Mouse (Mus musculus) lung, postnatal 14 days (tissue): ENCODE results near the gene R3hdm2.

Experiments used
- DNase-seq: peaks from one replicate; pipeline ENCODE4 v3.0.0; 2021

The R3hdm2 gene

DNA sequence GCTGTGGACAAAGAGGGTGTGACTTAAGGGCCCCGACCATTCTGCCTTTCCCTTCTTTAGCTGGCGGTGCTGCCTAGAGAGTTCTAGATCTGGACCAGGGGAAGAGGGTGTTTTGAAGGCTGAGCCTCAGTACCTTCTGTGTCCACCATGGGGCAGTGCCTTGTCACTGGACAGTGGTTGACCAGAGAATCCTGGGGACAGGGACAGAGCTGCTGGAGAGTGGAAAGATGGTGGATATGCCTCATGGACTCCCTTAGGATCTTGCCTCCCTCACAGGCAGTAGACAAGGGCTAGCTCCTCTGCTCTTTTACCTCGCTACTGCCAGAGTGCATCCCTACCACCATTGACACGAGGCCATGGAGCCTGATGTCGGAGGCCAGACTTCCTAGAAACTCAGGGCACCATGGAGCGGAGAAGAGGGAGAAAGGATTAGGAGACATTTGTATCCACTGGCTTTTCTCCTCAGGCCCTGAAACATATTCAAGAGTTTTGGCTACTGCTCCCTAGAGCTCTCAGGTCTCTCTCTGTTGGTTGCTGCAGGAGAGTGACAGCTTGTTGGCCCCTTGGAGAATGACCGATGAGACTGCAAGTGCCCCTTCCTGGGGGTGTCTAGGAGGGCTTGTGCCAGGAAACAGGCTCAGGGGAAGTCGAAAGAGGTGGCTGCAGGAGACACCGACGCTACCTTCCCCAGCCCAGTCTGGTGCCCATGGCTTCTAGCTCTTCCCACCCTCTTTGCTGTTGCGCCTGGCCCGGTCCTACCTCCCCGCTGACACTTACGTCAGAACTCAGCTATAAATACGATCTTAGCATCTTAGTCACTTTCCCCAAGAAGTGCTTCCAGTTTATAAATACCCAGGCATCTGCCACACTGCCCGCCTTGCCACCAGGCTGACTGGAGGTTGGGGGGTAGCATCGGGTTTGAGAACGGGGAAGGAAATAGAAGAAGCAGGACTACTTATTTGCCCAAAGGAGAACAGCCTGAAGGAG, 25.9 kb upstream of the R3hdm2 start, which contains the start of gene Inhbe:
Gene Inhbe (minus strand): TSS at position 503 of the 987 bp plus-strand sequence.
- no peak for DNase-seq

- no peak for DNase-seq
These were observed 24.8 kb upstream of the R3hdm2 start for GRCm38 (mm10) chr10:127355336-127355735.

GRCm38 (mm10) chr10:127360714-127361113, 19.4 kb upstream of the R3hdm2 start:
- no peak for DNase-seq

DNA sequence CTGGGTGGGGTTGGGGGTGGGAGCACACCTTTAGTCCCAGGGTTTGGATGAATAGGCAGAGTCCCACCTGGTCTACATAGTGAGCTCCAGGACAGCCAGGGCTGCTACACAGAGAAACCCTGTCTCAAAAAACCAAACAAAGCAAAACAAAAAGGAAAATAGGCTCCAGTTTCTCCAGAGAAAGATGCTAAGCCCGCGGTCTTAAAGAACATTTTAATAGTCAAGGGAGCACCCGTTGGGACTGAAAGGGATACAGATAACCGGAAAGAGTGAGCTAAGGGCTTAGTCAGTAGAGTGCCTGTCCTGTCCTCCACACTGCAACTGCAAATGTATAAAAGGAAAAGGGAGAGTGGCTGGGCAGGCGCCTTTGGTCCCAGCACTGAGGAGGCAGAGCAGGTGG, 13.0 kb upstream of the R3hdm2 start:
- DNase-seq, result no peak

DNA sequence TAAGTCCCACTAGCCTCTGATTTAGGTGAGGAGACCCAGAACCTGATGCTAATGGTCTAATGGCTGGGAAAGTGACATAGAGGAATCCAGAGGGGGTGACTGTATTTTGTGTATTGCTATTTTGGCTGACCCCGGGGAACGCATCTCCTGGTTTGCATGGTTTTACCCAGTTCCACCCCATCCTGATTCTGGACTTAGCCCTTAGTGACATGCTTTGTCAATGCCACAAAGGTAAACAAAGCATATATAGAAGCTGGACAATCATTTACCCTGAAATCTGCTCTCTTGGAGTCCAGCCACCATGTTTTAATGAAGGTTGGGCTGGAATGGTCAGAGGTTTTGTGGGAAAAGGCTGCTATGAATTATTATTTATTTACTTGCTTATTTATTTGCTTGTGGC, 11.9 kb upstream of the R3hdm2 start:
- DNase-seq, result no peak

DNA sequence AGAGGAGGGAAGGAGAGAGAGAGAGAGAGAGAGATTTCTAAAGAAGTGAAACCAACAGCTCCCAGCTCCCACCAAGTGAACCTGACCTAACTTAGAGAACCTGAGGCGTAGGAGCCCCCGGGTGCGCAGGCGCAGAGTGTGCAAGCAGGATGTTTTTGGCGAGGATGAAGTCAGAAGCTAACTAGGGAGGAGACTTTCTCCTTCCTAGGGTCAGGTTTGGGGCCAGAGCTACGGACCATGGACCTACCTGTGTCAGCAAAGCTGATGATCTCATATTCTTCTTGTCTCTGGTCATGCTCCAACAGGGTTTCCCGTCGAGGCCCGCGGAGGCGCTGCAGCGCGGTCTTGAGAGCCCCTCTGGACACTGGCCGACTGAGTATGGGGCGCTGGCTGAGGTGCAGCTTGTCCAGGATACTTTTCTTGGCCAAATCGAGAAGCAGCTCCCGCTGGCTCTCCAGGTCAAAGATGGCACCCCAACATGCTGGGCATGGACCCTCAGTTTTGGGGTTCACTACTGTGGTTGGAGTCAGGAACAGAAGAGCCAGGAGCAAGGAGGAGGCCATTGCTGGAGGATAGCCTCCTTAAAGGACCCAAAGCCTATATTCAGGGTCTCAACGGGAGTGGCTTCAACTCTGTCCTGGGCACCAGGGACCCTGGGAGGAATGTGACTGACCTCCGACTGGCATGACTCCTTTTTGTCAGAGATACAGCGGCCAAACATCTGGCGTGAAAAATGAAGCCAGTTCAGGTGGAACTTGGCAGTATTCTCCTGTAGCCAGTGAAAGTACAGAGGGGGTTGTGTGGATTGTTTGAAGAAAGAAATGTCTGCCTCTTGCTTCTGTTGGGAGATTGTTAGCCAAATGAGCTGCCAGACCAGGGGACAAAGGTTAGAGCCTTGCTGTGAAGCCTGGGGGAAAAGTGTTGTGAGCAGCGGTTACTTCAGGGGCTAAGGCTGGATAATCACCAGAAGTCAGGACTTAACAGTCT, 10.0 kb upstream of the R3hdm2 start, which contains the start of gene Inhbc:
Gene Inhbc (minus strand): TSS at position 598 of the 987 bp plus-strand sequence.
- no peak for DNase-seq

GRCm38 (mm10) chr10:127371023-127371422, 9.1 kb upstream of the R3hdm2 start:
- DNase-seq, result no peak

DNA sequence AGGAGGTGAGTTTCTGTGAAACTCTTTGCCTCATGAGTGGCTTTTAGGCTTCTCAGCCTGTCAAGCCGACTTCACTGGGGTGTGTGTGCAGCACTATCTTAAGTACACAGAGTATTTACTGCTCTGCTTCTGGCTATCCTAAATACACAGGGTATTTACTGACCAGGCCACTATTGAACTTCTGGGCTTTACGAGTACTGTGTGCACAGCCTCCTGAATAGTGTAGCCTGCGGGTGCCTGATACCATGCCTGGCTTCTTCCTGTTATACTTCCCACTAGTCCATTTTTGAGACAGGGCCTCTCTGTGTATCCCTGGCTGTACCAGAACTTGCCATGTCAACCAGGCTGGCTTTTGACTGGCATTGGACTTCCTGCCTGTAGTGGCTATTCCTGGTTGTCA, 2.4 kb upstream of the R3hdm2 start:
- DNase-seq, result no peak

DNA sequence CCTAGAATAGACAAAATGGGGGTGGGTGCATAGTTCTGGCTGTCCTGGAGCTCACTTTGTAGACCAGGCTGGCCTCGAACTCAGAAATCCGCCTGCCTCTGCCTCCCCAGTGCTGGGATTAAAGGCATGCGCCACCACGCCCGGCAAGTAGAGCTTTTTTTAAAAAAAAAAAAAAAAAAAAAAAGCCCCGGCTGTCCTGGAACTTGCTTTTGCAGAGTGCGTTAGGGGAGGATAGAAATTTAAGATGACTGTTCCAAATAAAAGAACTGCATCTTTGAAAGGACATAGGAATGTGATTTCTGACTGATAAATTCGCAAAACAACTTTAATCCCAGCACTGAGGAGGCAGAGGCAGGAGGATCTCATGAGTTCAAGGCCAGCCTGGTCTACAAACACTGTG, 473 bp upstream of the R3hdm2 start:
- DNase-seq, result no peak

DNA sequence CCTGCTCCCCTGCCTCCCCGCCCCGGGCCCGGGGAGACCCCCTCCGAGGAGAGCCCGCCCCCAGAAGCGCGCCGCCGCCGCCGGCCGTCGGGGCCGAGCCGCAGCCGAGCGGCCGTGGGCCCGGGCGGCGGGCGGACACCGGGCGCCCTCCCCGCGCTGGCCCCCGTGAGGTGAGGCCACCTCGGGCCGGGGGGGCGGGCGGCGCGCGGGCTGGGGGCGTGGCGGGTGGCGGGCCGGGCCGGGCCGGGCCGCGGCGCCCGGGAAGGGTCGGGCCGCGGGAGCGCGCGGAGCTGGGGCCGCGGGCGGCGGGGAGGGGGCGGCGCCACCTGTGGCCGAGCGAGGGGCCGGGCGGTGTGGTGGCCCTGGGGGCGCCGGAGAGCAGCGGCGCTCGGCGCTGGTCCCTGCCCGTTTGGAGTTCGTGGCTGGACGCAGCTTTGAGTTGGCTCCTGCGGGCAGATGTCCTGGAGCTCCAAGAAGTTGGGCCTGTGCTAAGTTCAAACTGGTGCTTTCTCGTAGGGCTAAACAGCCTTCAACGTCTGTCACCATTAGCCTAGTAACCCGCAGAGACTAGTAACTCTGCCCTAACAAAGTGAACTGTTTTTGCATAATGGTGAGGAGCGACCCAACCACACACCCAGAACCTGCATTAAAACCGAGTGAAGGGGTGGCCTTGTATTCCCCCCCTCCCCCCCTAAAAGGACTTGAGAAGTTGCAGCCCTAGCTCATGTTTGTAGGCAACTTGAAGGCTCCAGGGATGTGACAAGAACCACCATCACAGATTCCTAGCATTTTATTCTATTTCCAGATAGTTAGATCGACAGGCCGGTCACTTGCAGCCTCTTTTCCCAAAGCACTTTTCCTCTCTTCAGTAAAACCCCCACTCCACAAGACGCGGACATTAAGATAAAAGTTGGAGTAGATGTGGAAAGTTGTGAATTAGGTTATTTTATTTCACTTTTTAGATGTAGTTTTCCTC, 928 bp downstream of the R3hdm2 start:
- DNase-seq, result peak; percentile 73

DNA sequence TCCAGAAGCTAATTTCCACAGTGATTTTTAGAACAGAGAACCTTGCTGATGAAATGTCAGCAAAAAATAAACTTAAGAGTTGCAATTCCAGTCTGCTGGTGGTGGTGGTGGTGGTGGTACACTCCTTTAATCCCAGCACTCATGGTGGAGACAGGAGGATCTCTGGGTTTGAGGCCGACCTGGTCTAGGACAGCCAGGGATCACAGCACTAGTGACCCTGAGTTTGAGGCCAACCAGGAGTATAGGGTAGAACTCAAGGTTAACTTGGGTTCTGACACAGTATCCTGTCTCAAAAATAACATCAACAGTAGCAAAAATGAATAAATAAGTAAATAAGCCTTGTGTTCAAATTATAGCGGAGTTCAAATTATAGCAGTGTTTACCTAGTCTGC, 1.6 kb downstream of the R3hdm2 start:
- DNase-seq, result no peak

- no peak for DNase-seq
These were observed 11.6 kb downstream of the R3hdm2 start for GRCm38 (mm10) chr10:127391774-127392173.

DNA sequence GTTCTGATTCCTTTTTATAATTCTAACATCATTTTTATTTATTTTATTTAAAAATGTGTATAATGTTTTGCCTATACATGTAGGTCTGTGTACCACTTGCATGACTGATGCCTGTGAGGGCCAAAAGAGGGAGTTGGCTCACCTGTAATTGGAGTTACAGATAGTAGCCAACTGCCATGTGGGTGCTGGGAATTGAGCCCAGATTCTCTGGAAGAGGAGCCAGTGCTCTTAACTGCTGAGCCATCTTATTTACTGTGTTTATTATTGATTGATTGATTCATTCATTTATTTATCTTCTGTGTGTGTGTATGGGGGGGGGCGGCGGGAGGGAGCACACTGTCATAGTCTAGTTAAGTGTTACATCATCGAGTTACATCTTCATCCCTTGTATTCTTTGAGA, 24.6 kb downstream of the R3hdm2 start:
- DNase-seq, result no peak

DNA sequence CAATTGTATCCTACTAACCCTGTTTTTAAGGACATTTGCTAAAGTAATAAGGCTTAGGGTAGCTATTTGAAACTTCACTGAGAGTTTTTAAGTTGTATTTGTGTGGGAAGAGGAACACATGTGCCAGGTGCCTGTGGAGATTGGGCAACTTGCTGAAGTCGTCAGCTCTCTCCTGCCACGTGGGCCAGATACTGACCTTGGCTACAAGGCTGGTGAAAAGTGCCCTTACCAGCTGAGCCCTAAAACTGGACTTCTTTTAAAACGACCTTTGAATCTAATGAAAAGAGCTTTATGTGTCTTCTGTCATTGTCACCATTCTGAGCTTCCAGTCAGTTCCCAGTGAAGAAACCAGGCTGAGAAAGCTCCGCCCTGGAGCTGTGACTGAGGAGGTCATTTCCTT, 27.3 kb downstream of the R3hdm2 start:
- DNase-seq, result no peak

DNA sequence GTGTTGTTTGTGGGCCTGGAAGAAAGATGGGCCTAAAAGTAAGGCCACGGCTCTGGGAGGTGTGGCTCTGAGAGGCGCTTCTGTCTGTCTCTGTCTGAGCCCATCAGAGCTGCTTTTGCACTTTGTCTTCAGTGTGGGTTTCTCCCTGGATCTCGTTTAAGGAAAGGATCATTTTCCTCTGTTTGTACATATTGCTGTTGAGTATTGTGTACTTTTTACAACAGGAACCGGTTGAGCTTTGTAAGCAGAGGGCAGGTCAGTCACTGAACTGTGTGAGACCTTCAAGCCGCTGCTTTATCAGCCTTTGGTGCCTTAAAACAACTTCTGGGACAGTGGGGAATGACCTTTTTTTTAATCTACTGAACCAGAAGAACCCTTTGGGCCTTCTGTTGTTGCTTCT, 32.0 kb downstream of the R3hdm2 start:
- no peak for DNase-seq

DNA sequence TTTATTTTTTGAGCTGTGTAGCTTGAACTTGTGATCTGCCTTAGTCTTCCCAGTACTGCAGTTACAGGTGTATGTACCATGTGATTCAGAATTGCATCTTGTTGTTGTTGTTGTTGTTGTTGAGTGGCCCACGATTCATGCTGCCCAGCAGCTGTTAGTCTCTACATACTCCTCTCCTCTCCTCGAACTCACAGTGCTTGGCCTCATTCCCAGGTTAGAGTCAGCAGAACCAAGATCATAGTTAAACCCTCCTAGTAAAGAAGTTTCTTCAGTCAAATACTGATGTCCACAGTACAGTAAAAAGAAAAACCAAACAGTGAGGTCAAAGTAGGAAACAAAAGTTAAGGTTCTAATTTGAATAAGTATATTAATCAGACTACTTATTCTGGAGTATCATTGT, 32.6 kb downstream of the R3hdm2 start:
- DNase-seq, result no peak

- DNase-seq, result no peak
These were observed 33.5 kb downstream of the R3hdm2 start for GRCm38 (mm10) chr10:127413585-127413984.

GRCm38 (mm10) chr10:127414141-127414540, 34.0 kb downstream of the R3hdm2 start:
- no peak for DNase-seq

- DNase-seq, result no peak
These were observed 40.0 kb downstream of the R3hdm2 start for GRCm38 (mm10) chr10:127420131-127420530.

GRCm38 (mm10) chr10:127420676-127421353, 40.7 kb downstream of the R3hdm2 start:
- no peak for DNase-seq

DNA sequence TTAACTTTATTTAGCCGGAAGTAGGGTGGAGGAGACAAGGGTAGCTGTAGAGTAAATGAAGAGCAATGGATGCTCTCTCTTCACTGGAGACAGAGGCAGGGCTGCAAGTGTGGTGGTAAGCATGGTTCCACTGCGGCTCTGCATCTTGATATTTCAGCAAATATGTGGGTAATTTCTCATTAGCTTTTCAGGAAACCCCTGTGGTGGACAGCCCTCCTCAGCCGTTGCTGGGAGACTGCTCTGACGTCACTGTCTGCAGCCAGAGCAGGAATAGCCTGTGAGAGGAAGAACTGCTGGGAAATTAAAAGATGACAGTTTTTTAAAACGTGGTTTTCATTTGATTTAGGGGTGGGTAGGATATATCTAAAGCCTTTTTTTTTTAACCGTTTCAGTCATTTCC, 41.9 kb downstream of the R3hdm2 start:
- DNase-seq, result peak; percentile 51
